Mouse (Mus musculus): Measurements from ENCODE around the gene Gm21905. TPM values are rescaled to one million over a fixed set of nuclear protein-coding genes. Genes with fewer than 3 reads are reported as not detected.

Gene Gm21905
- total RNA-seq (2017) = not detected in 2 replicates

DNA sequence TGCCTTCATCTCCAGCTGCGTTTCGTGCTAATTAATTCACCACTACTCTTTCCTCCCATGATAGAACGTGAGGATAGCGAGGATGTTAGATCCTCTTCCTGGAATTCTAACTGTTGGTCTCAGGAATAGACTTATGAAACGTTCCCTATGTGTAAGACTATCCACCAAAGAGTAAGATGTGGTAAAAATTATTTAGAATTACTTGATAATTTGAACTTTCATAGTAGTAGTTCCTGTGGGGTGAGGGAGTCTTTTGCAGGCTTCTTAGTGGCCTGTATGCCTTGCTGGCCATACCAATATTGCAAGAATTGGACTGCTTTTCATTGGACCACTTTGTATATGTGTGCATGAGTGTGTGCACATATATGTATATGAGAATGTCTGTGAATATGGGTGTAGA, at the start of gene Gm21905:
Gene Gm21905 (minus strand): TSS at position 101 of the 400 bp plus-strand sequence.
- no peak for ATAC-seq (replicated peaks in 1 of 2; ENCODE audit: insufficient read depth in 1 of 2, low FRiP score in 2 of 2, low TSS enrichment in 1 of 2, low read depth in 1 of 2, poor library complexity in 2 of 2, severe bottlenecking in 2 of 2)

DNA sequence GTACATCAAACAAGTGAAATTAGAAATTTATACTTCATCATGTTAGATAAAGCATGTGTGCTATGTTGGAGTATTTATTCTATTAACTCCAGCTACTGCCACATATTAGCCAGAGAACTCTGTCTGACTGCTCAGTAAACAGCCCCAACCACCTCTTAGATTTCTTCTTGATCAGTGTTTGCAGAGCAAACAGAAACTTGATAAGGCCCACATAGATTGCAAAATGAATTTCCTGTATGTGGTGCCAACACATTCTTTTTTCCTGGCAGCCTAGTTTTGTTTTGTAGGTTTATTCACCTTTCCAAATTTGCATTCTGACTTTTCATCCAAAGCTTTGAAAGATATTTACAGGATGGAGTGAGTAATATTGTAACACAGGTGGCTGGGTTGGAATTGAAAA, 44.2 kb upstream of the Gm21905 start:
- no peak for ATAC-seq (replicated peaks in 1 of 2; ENCODE audit: insufficient read depth in 1 of 2, low FRiP score in 2 of 2, low TSS enrichment in 1 of 2, low read depth in 1 of 2, poor library complexity in 2 of 2, severe bottlenecking in 2 of 2)

- peak; percentile 49 to 51; a peak in 3 of 4 replicates for ATAC-seq (replicated peaks in 1 of 2; ENCODE audit: insufficient read depth in 1 of 2, low FRiP score in 2 of 2, low TSS enrichment in 1 of 2, low read depth in 1 of 2, poor library complexity in 2 of 2, severe bottlenecking in 2 of 2)
These were observed 35.8 kb upstream of the Gm21905 start for GRCm38 (mm10) chr5:67981946-67982526.

- ATAC-seq (replicated peaks in 1 of 2; ENCODE audit: insufficient read depth in 1 of 2, low FRiP score in 2 of 2, low TSS enrichment in 1 of 2, low read depth in 1 of 2, poor library complexity in 2 of 2, severe bottlenecking in 2 of 2) = no peak
These were observed 23.3 kb upstream of the Gm21905 start for GRCm38 (mm10) chr5:67969536-67969935.

DNA sequence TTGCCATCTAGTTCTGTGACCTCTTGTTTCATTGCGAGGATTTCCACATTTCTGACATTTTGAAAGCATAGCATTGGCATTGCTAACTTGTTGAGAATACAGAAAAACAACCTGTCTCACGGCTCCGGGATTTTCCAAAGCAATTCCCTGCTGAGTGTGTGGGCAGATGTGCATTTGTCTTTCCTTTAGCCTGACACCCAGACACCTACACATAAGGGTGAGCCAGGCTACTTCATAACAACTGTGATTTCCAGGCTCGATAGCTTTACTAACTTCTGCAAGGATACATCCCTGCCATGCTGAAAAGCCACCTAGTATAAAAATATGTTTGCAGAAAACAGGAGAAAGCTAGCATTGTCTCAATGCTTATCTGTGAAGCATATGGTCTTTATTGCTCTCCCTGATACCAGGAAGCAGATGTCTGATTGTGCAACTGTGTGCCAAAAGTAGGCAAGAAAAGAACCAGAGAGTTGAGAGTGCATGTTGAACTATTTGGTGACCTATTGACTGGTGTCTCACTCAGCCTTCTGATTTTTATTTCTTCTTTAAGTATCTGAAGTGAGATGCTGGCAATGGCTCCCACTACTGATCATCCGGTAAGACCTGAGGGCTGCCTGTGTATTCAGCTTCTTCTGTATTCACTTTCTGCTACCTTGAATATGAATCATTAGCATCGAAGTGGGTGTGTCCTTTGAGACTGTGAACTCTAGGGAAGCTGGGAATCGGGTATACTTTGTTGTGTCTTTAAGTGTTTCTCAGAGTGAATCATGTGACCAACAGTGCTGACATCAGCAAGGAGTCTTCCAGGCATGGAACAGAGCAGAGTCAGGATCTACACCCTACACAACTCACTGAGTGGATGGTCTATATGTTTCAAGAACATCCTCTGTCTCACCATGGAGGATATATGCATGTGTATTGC, 15.7 kb upstream of the Gm21905 start:
- ATAC-seq (replicated peaks in 1 of 2; ENCODE audit: insufficient read depth in 1 of 2, low FRiP score in 2 of 2, low TSS enrichment in 1 of 2, low read depth in 1 of 2, poor library complexity in 2 of 2, severe bottlenecking in 2 of 2) = no peak

DNA sequence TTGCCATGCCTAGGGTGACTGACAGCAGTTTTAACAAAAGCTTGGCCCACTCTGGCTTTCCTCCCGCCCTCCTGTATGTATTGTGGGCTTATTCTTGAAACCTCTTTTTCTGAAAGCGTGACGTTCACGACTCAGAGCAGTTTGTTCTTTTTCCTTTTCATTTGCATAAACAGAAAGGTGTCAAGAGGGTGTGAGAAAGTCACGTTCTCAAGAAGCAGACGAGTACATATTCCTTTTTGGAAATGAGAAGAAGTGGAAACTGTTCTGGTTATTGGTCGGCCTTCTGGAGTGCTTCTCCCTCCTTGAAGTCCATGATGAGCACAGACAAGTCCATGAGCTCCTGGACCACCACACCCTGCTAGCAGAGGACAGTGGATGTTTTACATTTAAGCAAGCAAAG, 9.3 kb upstream of the Gm21905 start:
- no peak for ATAC-seq (replicated peaks in 1 of 2; ENCODE audit: insufficient read depth in 1 of 2, low FRiP score in 2 of 2, low TSS enrichment in 1 of 2, low read depth in 1 of 2, poor library complexity in 2 of 2, severe bottlenecking in 2 of 2)

DNA sequence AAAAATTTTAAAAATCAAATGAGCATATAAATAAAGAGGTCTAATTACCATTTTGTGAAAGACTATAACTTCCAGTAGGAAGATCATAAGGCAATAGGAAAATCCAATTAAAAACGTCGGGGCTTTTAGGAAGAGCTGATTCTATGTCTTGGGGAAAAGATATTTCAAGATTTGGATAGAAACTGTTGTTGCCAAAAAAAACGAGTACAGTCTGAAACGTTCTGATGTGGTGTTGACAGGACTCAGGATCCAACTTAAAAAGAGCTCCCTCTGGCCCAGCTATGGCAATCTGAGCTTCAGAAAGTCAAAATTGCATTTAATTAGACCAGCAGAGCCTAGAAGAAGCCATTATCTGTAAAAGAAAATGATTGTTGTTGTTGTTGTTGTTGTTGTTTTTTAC, 7.9 kb upstream of the Gm21905 start:
- ATAC-seq (replicated peaks in 1 of 2; ENCODE audit: insufficient read depth in 1 of 2, low FRiP score in 2 of 2, low TSS enrichment in 1 of 2, low read depth in 1 of 2, poor library complexity in 2 of 2, severe bottlenecking in 2 of 2) = no peak

GRCm38 (mm10) chr5:67948074-67948473, 1.9 kb upstream of the Gm21905 start:
- ATAC-seq (replicated peaks in 1 of 2; ENCODE audit: insufficient read depth in 1 of 2, low FRiP score in 2 of 2, low TSS enrichment in 1 of 2, low read depth in 1 of 2, poor library complexity in 2 of 2, severe bottlenecking in 2 of 2) = no peak

DNA sequence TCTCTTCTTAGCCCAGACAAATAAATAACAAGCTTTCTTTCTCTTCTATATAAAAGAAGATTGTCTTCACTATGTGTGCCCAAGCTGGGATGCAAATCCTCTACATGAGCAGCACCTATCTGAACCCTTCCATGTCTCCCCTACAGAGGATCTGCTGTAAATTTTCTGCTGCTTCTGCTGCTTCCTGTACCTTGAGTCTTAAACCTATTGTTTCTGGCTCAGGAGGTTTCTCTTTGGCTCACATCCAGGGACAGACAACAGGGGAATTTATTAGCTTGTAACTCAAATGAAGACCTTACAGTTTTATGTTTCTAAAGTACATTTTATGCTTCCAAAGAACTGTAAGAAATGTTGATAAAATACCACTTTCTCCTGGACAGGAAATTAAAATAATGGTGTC, 785 bp upstream of the Gm21905 start:
- no peak for ATAC-seq (replicated peaks in 1 of 2; ENCODE audit: insufficient read depth in 1 of 2, low FRiP score in 2 of 2, low TSS enrichment in 1 of 2, low read depth in 1 of 2, poor library complexity in 2 of 2, severe bottlenecking in 2 of 2)

DNA sequence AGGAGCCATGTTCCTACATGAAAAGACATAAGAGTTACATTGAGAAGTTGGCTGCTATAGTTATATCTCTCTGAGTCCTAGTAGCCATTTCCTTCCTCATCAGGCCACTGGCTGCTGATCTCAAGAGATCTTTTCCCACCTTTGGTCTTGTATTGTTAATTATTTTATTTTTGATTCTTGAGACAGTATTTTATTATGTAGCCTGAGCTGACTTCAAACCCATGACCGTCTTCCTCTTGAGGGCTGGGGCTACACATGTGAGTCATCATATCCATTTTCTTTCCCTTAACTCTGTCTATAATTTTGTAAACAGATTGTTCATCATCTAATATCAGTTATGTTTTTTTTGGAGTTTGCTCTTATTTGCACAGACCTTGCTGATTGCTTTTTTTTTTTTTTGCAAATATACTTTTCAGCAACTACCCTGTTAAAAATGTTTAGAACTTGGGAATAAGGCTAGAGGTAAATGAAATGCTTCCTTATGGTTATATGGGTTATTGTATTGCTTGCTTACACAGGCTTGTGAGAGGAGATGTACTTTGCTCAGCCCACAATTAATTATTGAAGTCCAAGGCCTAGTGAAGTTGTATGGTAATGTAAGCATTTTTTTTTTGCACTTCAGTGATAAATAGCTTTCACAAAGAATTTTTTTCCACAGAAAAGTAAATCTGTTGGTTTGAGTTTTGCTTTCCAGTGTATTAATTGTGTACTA, 2.0 kb downstream of the Gm21905 start:
- no peak for ATAC-seq (replicated peaks in 1 of 2; ENCODE audit: insufficient read depth in 1 of 2, low FRiP score in 2 of 2, low TSS enrichment in 1 of 2, low read depth in 1 of 2, poor library complexity in 2 of 2, severe bottlenecking in 2 of 2)

DNA sequence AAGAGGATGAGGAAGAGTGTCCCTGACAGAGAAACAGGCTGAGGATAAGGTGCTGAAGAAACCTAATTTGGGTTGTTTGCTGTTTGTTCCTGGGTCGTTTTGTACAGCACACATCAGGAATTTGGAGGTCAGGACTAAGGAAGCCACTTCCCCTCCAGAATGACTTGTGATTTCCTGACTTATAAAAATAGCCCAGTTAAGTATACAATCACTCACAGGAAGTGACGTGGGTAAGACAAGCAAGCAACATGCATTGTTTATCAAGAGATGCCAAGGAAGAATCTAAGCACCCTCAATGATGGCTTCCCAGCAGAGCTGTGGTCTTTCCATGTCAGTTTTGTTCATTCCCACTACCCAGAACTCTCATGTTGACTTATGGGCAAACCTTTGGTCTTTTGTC, 3.0 kb downstream of the Gm21905 start:
- ATAC-seq (replicated peaks in 1 of 2; ENCODE audit: insufficient read depth in 1 of 2, low FRiP score in 2 of 2, low TSS enrichment in 1 of 2, low read depth in 1 of 2, poor library complexity in 2 of 2, severe bottlenecking in 2 of 2) = peak; percentile 87 to 92

- ATAC-seq (replicated peaks in 1 of 2; ENCODE audit: insufficient read depth in 1 of 2, low FRiP score in 2 of 2, low TSS enrichment in 1 of 2, low read depth in 1 of 2, poor library complexity in 2 of 2, severe bottlenecking in 2 of 2) = no peak
These were observed 4.9 kb downstream of the Gm21905 start, which contains the start of gene Gm5108 for GRCm38 (mm10) chr5:67941369-67941768. TSS of gene Gm5108 (plus strand) at chr5:67941669.

DNA sequence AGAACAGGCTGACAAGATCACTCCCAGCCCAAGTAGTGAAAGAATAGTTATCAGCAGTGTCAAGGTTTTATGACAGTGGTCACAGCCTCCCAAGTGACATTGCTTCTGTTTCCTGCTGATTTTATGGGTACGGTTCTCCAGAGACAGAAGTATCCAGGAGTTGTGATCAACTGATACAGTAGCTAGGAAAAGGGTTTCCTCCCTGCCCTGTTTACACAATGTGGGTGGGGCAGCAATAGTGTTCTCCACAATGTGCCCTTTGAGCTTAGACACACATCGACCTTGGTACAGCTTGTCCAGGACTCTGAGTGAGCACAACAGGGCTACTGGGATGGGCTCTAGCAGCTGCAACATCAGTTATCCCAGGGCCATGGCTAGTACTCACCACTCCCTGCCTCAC, 14.6 kb downstream of the Gm21905 start:
- ATAC-seq (replicated peaks in 1 of 2; ENCODE audit: insufficient read depth in 1 of 2, low FRiP score in 2 of 2, low TSS enrichment in 1 of 2, low read depth in 1 of 2, poor library complexity in 2 of 2, severe bottlenecking in 2 of 2) = peak; percentile 33 to 38; a peak in 1 of 4 replicates

DNA sequence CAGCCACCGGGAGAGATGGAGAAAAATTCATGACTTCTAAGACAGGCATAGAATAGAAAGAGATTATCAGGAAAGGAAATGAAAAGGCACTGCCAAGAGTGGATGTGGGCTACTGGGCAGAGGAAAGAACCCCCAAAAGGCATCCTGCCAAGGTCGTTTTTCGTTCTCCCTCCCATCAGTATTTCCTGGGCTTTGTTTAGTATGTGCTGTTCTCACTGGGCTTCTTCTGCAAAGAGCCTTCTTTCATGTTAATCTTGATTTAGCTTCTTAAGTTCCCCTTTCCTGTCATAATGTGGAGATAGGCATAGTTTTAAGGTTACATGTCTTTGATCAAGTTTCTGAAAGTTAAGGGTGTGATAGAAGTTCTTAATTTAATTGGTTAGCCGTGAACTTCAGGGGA, 15.6 kb downstream of the Gm21905 start:
- peak; percentile 65 to 70 for ATAC-seq (replicated peaks in 1 of 2; ENCODE audit: insufficient read depth in 1 of 2, low FRiP score in 2 of 2, low TSS enrichment in 1 of 2, low read depth in 1 of 2, poor library complexity in 2 of 2, severe bottlenecking in 2 of 2)

GRCm38 (mm10) chr5:67904555-67904954, 41.7 kb downstream of the Gm21905 start:
- no peak for ATAC-seq (replicated peaks in 1 of 2; ENCODE audit: insufficient read depth in 1 of 2, low FRiP score in 2 of 2, low TSS enrichment in 1 of 2, low read depth in 1 of 2, poor library complexity in 2 of 2, severe bottlenecking in 2 of 2)

DNA sequence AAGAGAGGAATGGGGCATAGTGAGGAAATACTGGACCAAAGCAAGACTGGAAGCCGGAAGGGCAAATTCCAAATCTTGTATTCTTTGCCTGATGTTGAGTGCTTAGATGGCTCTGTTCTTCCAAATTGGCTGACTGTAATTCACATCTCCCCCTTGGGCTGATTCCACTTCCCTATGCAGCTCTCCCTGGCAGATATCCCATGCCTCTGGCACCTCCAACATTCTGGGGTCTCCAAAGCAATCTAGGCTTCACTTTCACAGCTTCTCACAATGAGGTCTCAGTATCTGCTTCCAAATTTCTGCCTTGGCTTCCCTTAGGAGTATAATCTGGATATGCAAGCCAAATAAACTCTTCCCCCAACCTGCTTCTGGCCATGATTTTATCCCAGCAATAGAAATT, 47.3 kb downstream of the Gm21905 start:
- no peak for ATAC-seq (replicated peaks in 1 of 2; ENCODE audit: insufficient read depth in 1 of 2, low FRiP score in 2 of 2, low TSS enrichment in 1 of 2, low read depth in 1 of 2, poor library complexity in 2 of 2, severe bottlenecking in 2 of 2)

DNA sequence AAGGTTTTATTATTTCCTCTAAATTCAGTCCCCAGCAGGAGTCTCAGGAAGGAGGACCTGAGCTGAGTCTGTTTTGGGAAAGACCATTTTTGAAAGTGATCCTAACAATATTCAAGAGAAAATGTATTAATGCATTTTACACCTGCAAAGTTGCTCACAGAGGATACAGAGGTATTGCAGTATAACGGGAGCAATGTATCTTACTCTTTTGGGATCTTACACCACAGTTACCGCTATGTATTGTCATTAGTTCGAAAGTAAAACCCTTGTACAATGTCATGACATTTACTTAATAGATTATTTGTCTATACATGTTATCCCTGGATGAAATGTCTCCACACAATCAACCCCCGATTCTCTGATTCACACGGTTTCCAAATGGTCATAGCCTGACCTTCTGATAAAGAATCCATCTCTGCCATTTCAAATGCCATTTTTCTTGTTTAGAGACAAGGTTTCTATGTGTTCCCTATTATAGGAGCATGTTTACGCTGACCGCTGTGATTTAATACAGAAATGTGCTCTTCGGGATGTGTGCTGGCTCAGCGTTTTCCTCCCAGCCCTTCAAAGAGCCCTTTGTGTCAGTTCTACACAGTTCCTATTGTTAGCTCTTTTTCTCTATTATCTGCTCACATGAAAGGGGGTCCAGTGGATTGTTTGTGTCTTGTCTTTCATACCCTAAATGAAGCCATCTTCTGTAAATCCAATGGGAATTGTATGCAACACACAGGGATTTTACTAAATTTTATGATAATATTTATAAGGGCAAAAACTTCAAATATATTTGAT, 61.6 kb downstream of the Gm21905 start:
- ATAC-seq (replicated peaks in 1 of 2; ENCODE audit: insufficient read depth in 1 of 2, low FRiP score in 2 of 2, low TSS enrichment in 1 of 2, low read depth in 1 of 2, poor library complexity in 2 of 2, severe bottlenecking in 2 of 2) = no peak

Data from hematopoietic stem cell, adult 5-6 weeks (primary cell).